ENCODE assay signal across 8 mouse cellular contexts in genomic region chr9:57764147-57764973, GRCm38 (mm10). TPM values are rescaled to one million over a fixed set of nuclear protein-coding genes. Genes with fewer than 3 reads are reported as not detected.
DNase-seq lines count a peak whose midpoint lies in the region; ATAC-seq and TF ChIP-seq lines count a peak whose summit lies in the region.

No protein-coding gene starts in this region.

- H3K4me2 ChIP-seq in hindbrain, embryonic 16.5 days (ENCODE audit: low read length) = peak overlapping the region; percentile 84

- peak; percentile 49 for DNase-seq in T-cell, adult 2 months (ENCODE audit: low spot score)
- peak; percentile 66 to 70 for DNase-seq in cerebellum, postnatal 36 days
- peak; percentile 91 for DNase-seq in gastrocnemius, adult 2 months
- peak; percentile 64 to 68 for DNase-seq in left cerebral cortex, adult 8-10 months (ENCODE audit: low spot score in 2 of 2)
- DNase-seq in right cerebral cortex, postnatal 36 days (ENCODE audit: low spot score in 2 of 2) = peak; percentile 65 to 73
- DNase-seq in urinary bladder, postnatal 4 days (ENCODE audit: low spot score in 2 of 2) = peak; percentile 67 to 85

- H3K4me1 ChIP-seq in hindbrain, embryonic 16.5 days (ENCODE audit: control insufficient read depth, insufficient read depth, low read depth, low read length) = peaks cover 32% of the 10 kb centered on the region

- peaks cover 21% of the 10 kb centered on the region for H3K36me3 ChIP-seq in hindbrain, embryonic 16.5 days (ENCODE audit: control insufficient read depth, insufficient read depth, low read length)
- peaks cover 25% of the 10 kb centered on the region for H3K36me3 ChIP-seq in macrophage (ENCODE audit: inconsistent target)

- peak overlapping the region; percentile 94 for H3K9ac ChIP-seq in hindbrain, embryonic 16.5 days (ENCODE audit: low read depth, low read length)

- H3K4me3 ChIP-seq in gastrocnemius, adult 2 months = peak overlapping the region; percentile 74
- H3K4me3 ChIP-seq in hindbrain, embryonic 16.5 days (ENCODE audit: low read length) = peak overlapping the region; percentile 96
- peak overlapping the region; percentile 86 for H3K4me3 ChIP-seq in macrophage (ENCODE audit: inconsistent target)

- peaks cover 54% of the 10 kb centered on the region for H3K79me2 ChIP-seq in macrophage (ENCODE audit: inconsistent target)

- intact Hi-C loops in gastrocnemius, adult 2 months (cut with DNase I) = loop anchor here (2.0 to 5.0 kb wide), 2 partner anchors 42 to 244 kb away; partner anchors contain the start of gene Cox5a

- H3K27ac ChIP-seq in gastrocnemius, adult 2 months = peak overlapping the region; percentile 97
- H3K27ac ChIP-seq in hindbrain, embryonic 16.5 days (ENCODE audit: low read depth, low read length) = peak overlapping the region; percentile 99
- H3K27ac ChIP-seq in macrophage = peak overlapping the region; percentile 51

- WGBS in hindbrain, embryonic 16.5 days = under 1% methylated on average over 57 of the region's 57 CpGs
- WGBS in macrophage (ENCODE audit: missing documents) = 1% methylated on average over 57 of the region's 57 CpGs

- peak; percentile 9; the same call in 1 of the 2 replicates for TF ChIP-seq CTCF in gastrocnemius, adult 2 months (IDR thresholded peaks at IDR 0.05)

- no peaks in the 10 kb centered on the region for H3K27me3 ChIP-seq in hindbrain, embryonic 16.5 days (replicated peaks; ENCODE audit: control insufficient read depth, insufficient read depth, low read length)

- no peaks in the 10 kb centered on the region for H3K9me3 ChIP-seq in hindbrain, embryonic 16.5 days (ENCODE audit: control insufficient read depth, low read length)

- peak; percentile 57 for ATAC-seq in hindbrain, embryonic 16.5 days

RNA-seq across cellular contexts. Expression of gene Clk3, which starts 1.3 kb away (rescaled TPM):
- total RNA-seq in gastrocnemius, adult 2 months (2021) = 10 to 100 TPM; 45.4 to 50.4 TPM
- polyA plus RNA-seq in hindbrain, embryonic 16.5 days (2015; fragmentation: Nextera tagmentation; extraction: Ambion mirVana) = 57.2 and 66.1 TPM in 2 replicates
- 10 to 100 TPM; 75.6 to 87.1 (median 78.7) TPM for total RNA-seq in left cerebral cortex, adult 8-10 months (2022)
- 100 to 1,000 TPM; 207 to 310 (median 250) TPM for total RNA-seq in macrophage (2018; cell fraction: chromatin; rRNA removed)
- 10 to 100 TPM; 34.6 to 66.0 (median 48.0) TPM for total RNA-seq in macrophage (2018; cell fraction: cytosol; rRNA removed)
- total RNA-seq in macrophage (2018; cell fraction: nucleus; rRNA removed) = 100 to 1,000 TPM; 114 to 231 (median 165) TPM
- polyA plus RNA-seq in macrophage (2018) = 29.7 to 113 TPM (median 47.9 TPM) in 3 replicates

RNA-seq across cellular contexts. Expression of gene Edc3, which starts 56.0 kb away (rescaled TPM):
- total RNA-seq in gastrocnemius, adult 2 months (2021) = 1 to 10 TPM; 5.9 to 6.6 TPM
- polyA plus RNA-seq in hindbrain, embryonic 16.5 days (2015; fragmentation: Nextera tagmentation; extraction: Ambion mirVana) = 29.7 and 31.9 TPM in 2 replicates
- total RNA-seq in left cerebral cortex, adult 8-10 months (2022) = 10 to 100 TPM; 13.4 to 16.5 (median 14.6) TPM
- 10 to 100 TPM in 17 of 26 experiments, 1 to 10 TPM in 9; 4.4 to 22.2 (median 11.7) TPM for total RNA-seq in macrophage (2018; cell fraction: chromatin; rRNA removed)
- total RNA-seq in macrophage (2018; cell fraction: cytosol; rRNA removed) = 10 to 100 TPM in 1 of 26 experiments, 1 to 10 TPM in 25; 4.3 to 10.4 (median 7.4) TPM
- total RNA-seq in macrophage (2018; cell fraction: nucleus; rRNA removed) = 10 to 100 TPM in 14 of 26 experiments, 1 to 10 TPM in 12; 3.9 to 17.6 (median 11.4) TPM
- 5.3 to 7.7 TPM (median 6.3 TPM) in 3 replicates for polyA plus RNA-seq in macrophage (2018)

Comparison
In these comparisons a context has a peak if more than half of its experiments do, and no peak if none do; other contexts are left out.
1. Peak in every context shown above with its lines: DNase-seq, ATAC-seq, H3K4me3 ChIP-seq and H3K27ac ChIP-seq.